32 mouse cellular contexts compared by ENCODE assay signal in genomic region chr1:130829906-130830830, GRCm38 (mm10). TPM values are rescaled to one million over a fixed set of nuclear protein-coding genes. Genes with fewer than 3 reads are reported as not detected.
DNase-seq lines count a peak whose midpoint lies in the region; ATAC-seq and TF ChIP-seq lines count a peak whose summit lies in the region.
"Had no signal": no experiment of that assay in that cellular context is flagged by ENCODE, and none has a peak within 500 bp of the region (broad histone marks: within the 10 kb centered on the region; RNA-seq: fewer than 3 reads in every experiment).

No protein-coding gene starts in this region.

- H3K4me3 ChIP-seq in heart, embryonic 11.5 days (ENCODE audit: low read depth, low read length): no peak overlapping the region
- no peak overlapping the region for H3K4me3 ChIP-seq in heart, embryonic 10.5 days
- no peak overlapping the region for H3K4me3 ChIP-seq in kidney, embryonic 15.5 days (replicated peaks)
- H3K4me3 ChIP-seq in midbrain, postnatal 0 days (ENCODE audit: low read depth, low read length): no peak overlapping the region
- H3K4me3 ChIP-seq in midbrain, embryonic 13.5 days (replicated peaks): no peak overlapping the region
- H3K4me3 ChIP-seq: forebrain, embryonic 13.5 days; heart, adult 2 months; hindbrain, embryonic 13.5 days; limb, embryonic 13.5 days; midbrain, embryonic 10.5 days; neural tube, embryonic 15.5 days had no signal

- no peak overlapping the region for H3K9ac ChIP-seq in heart, embryonic 11.5 days (ENCODE audit: low read depth, low read length)
- no peak overlapping the region for H3K9ac ChIP-seq in kidney, embryonic 15.5 days
- no peak overlapping the region for H3K9ac ChIP-seq in midbrain, postnatal 0 days (replicated peaks; ENCODE audit: low read length, poor library complexity, severe bottlenecking)
- no peak overlapping the region for H3K9ac ChIP-seq in midbrain, embryonic 13.5 days (replicated peaks)
- H3K9ac ChIP-seq: forebrain, embryonic 13.5 days; hindbrain, embryonic 13.5 days; limb, embryonic 13.5 days; neural tube, embryonic 15.5 days had no signal

- H3K9me3 ChIP-seq in heart, embryonic 11.5 days (replicated peaks; ENCODE audit: control insufficient read depth, low read length): no peaks in the 10 kb centered on the region
- no peaks in the 10 kb centered on the region for H3K9me3 ChIP-seq in heart, embryonic 10.5 days
- no peaks in the 10 kb centered on the region for H3K9me3 ChIP-seq in kidney, embryonic 15.5 days (replicated peaks)
- no peaks in the 10 kb centered on the region for H3K9me3 ChIP-seq in midbrain, postnatal 0 days (ENCODE audit: low read length)
- H3K9me3 ChIP-seq in midbrain, embryonic 13.5 days: no peaks in the 10 kb centered on the region
- H3K9me3 ChIP-seq: forebrain, embryonic 13.5 days; hindbrain, embryonic 13.5 days; limb, embryonic 13.5 days; midbrain, embryonic 10.5 days; neural tube, embryonic 15.5 days had no signal

- no peaks in the 10 kb centered on the region for H3K27me3 ChIP-seq in heart, embryonic 11.5 days (ENCODE audit: control insufficient read depth, insufficient read depth, low read length)
- H3K27me3 ChIP-seq in heart, embryonic 10.5 days (ENCODE audit: insufficient read depth, poor library complexity, severe bottlenecking): no peaks in the 10 kb centered on the region
- H3K27me3 ChIP-seq in kidney, embryonic 15.5 days: no peaks in the 10 kb centered on the region
- no peaks in the 10 kb centered on the region for H3K27me3 ChIP-seq in midbrain, postnatal 0 days (ENCODE audit: insufficient read depth, low read length)
- H3K27me3 ChIP-seq in midbrain, embryonic 13.5 days: no peaks in the 10 kb centered on the region
- H3K27me3 ChIP-seq: forebrain, embryonic 13.5 days; hindbrain, embryonic 13.5 days; limb, embryonic 13.5 days; neural tube, embryonic 15.5 days had no signal

- no peak overlapping the region for H3K4me2 ChIP-seq in heart, embryonic 11.5 days
- H3K4me2 ChIP-seq in kidney, embryonic 15.5 days: no peak overlapping the region
- H3K4me2 ChIP-seq in midbrain, postnatal 0 days (ENCODE audit: low read depth, low read length, poor library complexity, severe bottlenecking): no peak overlapping the region
- H3K4me2 ChIP-seq in midbrain, embryonic 13.5 days (replicated peaks): no peak overlapping the region
- H3K4me2 ChIP-seq: forebrain, embryonic 13.5 days; hindbrain, embryonic 13.5 days; limb, embryonic 13.5 days; neural tube, embryonic 15.5 days had no signal

- 33% methylated on average over 8 of the region's 8 CpGs for WGBS in heart, embryonic 11.5 days (ENCODE audit: insufficient replicate concordance)
- WGBS in heart, embryonic 10.5 days: 32% methylated on average over 8 of the region's 8 CpGs
- 50% methylated on average over 8 of the region's 8 CpGs for WGBS in kidney, embryonic 15.5 days
- 79% methylated on average over 8 of the region's 8 CpGs for WGBS in midbrain, postnatal 0 days
- 88% methylated on average over 8 of the region's 8 CpGs for WGBS in midbrain, embryonic 13.5 days

- DNase-seq in heart, embryonic 10.5 days (ENCODE audit: low spot score): no peak
- DNase-seq in kidney, postnatal 36 days: no peak
- peak; percentile 7 for DNase-seq in midbrain, postnatal 0 days (ENCODE audit: low spot score)
- no peak for DNase-seq in layer of hippocampus, adult 18-20 months (ENCODE audit: low spot score in 2 of 2)
- DNase-seq: adrenal gland, adult 2 months; cerebellum, adult 11-12 months; cerebellum, postnatal 25 days; gastrocnemius, postnatal 36 days; heart, adult 2 months; kidney, postnatal 14 days; layer of hippocampus, postnatal 36 days; lung, adult 18-20 months; lung, postnatal 10 days; spleen, adult 18-20 months had no signal

- H3K27ac ChIP-seq in heart, embryonic 11.5 days (ENCODE audit: low read depth, low read length): no peak overlapping the region
- no peak overlapping the region for H3K27ac ChIP-seq in heart, embryonic 10.5 days
- H3K27ac ChIP-seq in kidney, embryonic 15.5 days: no peak overlapping the region
- no peak overlapping the region for H3K27ac ChIP-seq in midbrain, postnatal 0 days (ENCODE audit: low read depth, low read length)
- H3K27ac ChIP-seq in midbrain, embryonic 13.5 days: no peak overlapping the region
- H3K27ac ChIP-seq: forebrain, embryonic 13.5 days; heart, adult 2 months; hindbrain, embryonic 13.5 days; limb, embryonic 13.5 days; midbrain, embryonic 10.5 days; neural tube, embryonic 15.5 days had no signal

- no peaks in the 10 kb centered on the region for H3K36me3 ChIP-seq in heart, embryonic 11.5 days (ENCODE audit: control insufficient read depth, insufficient read depth, low read length)
- H3K36me3 ChIP-seq in heart, embryonic 10.5 days: no peaks in the 10 kb centered on the region
- H3K36me3 ChIP-seq in kidney, embryonic 15.5 days: no peaks in the 10 kb centered on the region
- H3K36me3 ChIP-seq in midbrain, postnatal 0 days (ENCODE audit: insufficient read depth, low read length): no peaks in the 10 kb centered on the region
- no peaks in the 10 kb centered on the region for H3K36me3 ChIP-seq in midbrain, embryonic 13.5 days
- H3K36me3 ChIP-seq: hindbrain, embryonic 13.5 days; limb, embryonic 13.5 days; midbrain, embryonic 10.5 days; neural tube, embryonic 15.5 days had no signal

- no peak for TF ChIP-seq CTCF in midbrain, postnatal 0 days (IDR thresholded peaks at IDR 0.05)

- 0 out of 2 replicates have a peak, but pooled peaks have one; percentile 10 for ATAC-seq in heart, embryonic 11.5 days (replicated peaks; ENCODE audit: insufficient number of reproducible peaks, low FRiP score, low TSS enrichment)
- peak; percentile 54; the same call in 1 of the 2 replicates for ATAC-seq in kidney, embryonic 15.5 days (replicated peaks; ENCODE audit: low FRiP score)
- no peak for ATAC-seq in midbrain, postnatal 0 days (ENCODE audit: low FRiP score)
- no peak for ATAC-seq in midbrain, embryonic 13.5 days
- ATAC-seq: CD4-positive, CD25-positive, alpha-beta regulatory T cell, adult 4 months; forebrain, embryonic 13.5 days; Patski had no signal

- H3K4me1 ChIP-seq in heart, embryonic 11.5 days (ENCODE audit: control insufficient read depth, insufficient read depth, low read length): peaks cover 11% of the 10 kb centered on the region
- H3K4me1 ChIP-seq in heart, embryonic 10.5 days: peaks cover 23% of the 10 kb centered on the region
- peaks cover 16% of the 10 kb centered on the region for H3K4me1 ChIP-seq in kidney, embryonic 15.5 days
- H3K4me1 ChIP-seq in midbrain, postnatal 0 days (ENCODE audit: insufficient read depth, low read length): no peaks in the 10 kb centered on the region
- H3K4me1 ChIP-seq in midbrain, embryonic 13.5 days (replicated peaks): no peaks in the 10 kb centered on the region
- H3K4me1 ChIP-seq: forebrain, embryonic 13.5 days; hindbrain, embryonic 13.5 days; limb, embryonic 13.5 days; midbrain, embryonic 10.5 days; neural tube, embryonic 15.5 days had no signal

RNA-seq across cellular contexts. Expression of gene Pigr, which starts 3.7 kb away (rescaled TPM):
- not detected in 2 replicates for polyA plus RNA-seq in heart, embryonic 11.5 days (2014; fragmentation: Nextera tagmentation; extraction: Ambion mirVana)
- polyA plus RNA-seq in heart, embryonic 10.5 days (2016; fragmentation: Nextera tagmentation; extraction: Ambion mirVana): not detected in 2 replicates
- polyA plus RNA-seq in kidney, embryonic 15.5 days (2015; fragmentation: Nextera tagmentation; extraction: Ambion mirVana): 0.05 TPM in 1 of 2 replicates, not detected in the other
- total RNA-seq in midbrain, postnatal 0 days (2014; rRNA removed): not detected in 2 replicates
- polyA plus RNA-seq in midbrain, postnatal 0 days (2015; fragmentation: Nextera tagmentation; extraction: Ambion mirVana): not detected in 2 replicates
- polyA plus RNA-seq in midbrain, embryonic 13.5 days (2015; fragmentation: Nextera tagmentation; extraction: Ambion mirVana): not detected in 2 replicates
- total RNA-seq in layer of hippocampus, adult 18-20 months (2021): not detected
- total RNA-seq: heart, adult 2 months; heart, postnatal 25 days; layer of hippocampus, adult 8-10 months; layer of hippocampus, postnatal 36 days had no signal
- polyA plus RNA-seq: embryonic facial prominence, embryonic 14.5 days; forebrain, embryonic 13.5 days; hindbrain, embryonic 13.5 days; limb, embryonic 13.5 days; midbrain, embryonic 10.5 days; neural tube, embryonic 15.5 days; Patski had no signal

RNA-seq across cellular contexts. Expression of gene Fcamr, which starts 29.5 kb away (rescaled TPM):
- 0.09 TPM in 1 of 2 replicates, not detected in the other for polyA plus RNA-seq in heart, embryonic 11.5 days (2014; fragmentation: Nextera tagmentation; extraction: Ambion mirVana)
- polyA plus RNA-seq in heart, embryonic 10.5 days (2016; fragmentation: Nextera tagmentation; extraction: Ambion mirVana): 0.18 TPM in 1 of 2 replicates, not detected in the other
- not detected in 2 replicates for polyA plus RNA-seq in kidney, embryonic 15.5 days (2015; fragmentation: Nextera tagmentation; extraction: Ambion mirVana)
- not detected in 2 replicates for total RNA-seq in midbrain, postnatal 0 days (2014; rRNA removed)
- polyA plus RNA-seq in midbrain, postnatal 0 days (2015; fragmentation: Nextera tagmentation; extraction: Ambion mirVana): not detected in 2 replicates
- not detected in 2 replicates for polyA plus RNA-seq in midbrain, embryonic 13.5 days (2015; fragmentation: Nextera tagmentation; extraction: Ambion mirVana)
- total RNA-seq in layer of hippocampus, adult 18-20 months (2021): not detected
- total RNA-seq: adrenal gland, postnatal 4 days; gastrocnemius, adult 18-20 months; layer of hippocampus, adult 8-10 months; layer of hippocampus, postnatal 36 days; left cerebral cortex, postnatal 10 days had no signal
- polyA plus RNA-seq: adrenal gland, adult 2 months; forebrain, embryonic 13.5 days; hindbrain, embryonic 13.5 days; limb, embryonic 13.5 days; midbrain, embryonic 10.5 days; neural tube, embryonic 15.5 days had no signal

RNA-seq across cellular contexts. Expression of gene Fcmr, which starts 35.3 kb away (rescaled TPM):
- 1.6 and 2.2 TPM in 2 replicates for polyA plus RNA-seq in heart, embryonic 11.5 days (2014; fragmentation: Nextera tagmentation; extraction: Ambion mirVana)
- 2.7 and 2.8 TPM in 2 replicates for polyA plus RNA-seq in heart, embryonic 10.5 days (2016; fragmentation: Nextera tagmentation; extraction: Ambion mirVana)
- polyA plus RNA-seq in kidney, embryonic 15.5 days (2015; fragmentation: Nextera tagmentation; extraction: Ambion mirVana): 0.47 TPM in 1 of 2 replicates, not detected in the other
- total RNA-seq in midbrain, postnatal 0 days (2014; rRNA removed): 0.16 TPM in 1 of 2 replicates, not detected in the other
- polyA plus RNA-seq in midbrain, postnatal 0 days (2015; fragmentation: Nextera tagmentation; extraction: Ambion mirVana): 1.7 and 2.3 TPM in 2 replicates
- polyA plus RNA-seq in midbrain, embryonic 13.5 days (2015; fragmentation: Nextera tagmentation; extraction: Ambion mirVana): not detected in 2 replicates
- not detected for total RNA-seq in layer of hippocampus, adult 18-20 months (2021)
- total RNA-seq: gastrocnemius, postnatal 36 days; layer of hippocampus, adult 8-10 months; layer of hippocampus, postnatal 36 days had no signal
- polyA plus RNA-seq: embryonic facial prominence, embryonic 14.5 days; forebrain, embryonic 13.5 days; limb, embryonic 13.5 days; midbrain, embryonic 10.5 days; Patski had no signal

RNA-seq across cellular contexts. Expression of gene Il24, which starts 57.1 kb away (rescaled TPM):
- not detected in 2 replicates for polyA plus RNA-seq in heart, embryonic 11.5 days (2014; fragmentation: Nextera tagmentation; extraction: Ambion mirVana)
- polyA plus RNA-seq in heart, embryonic 10.5 days (2016; fragmentation: Nextera tagmentation; extraction: Ambion mirVana): not detected in 2 replicates
- 0.13 TPM in 1 of 2 replicates, not detected in the other for polyA plus RNA-seq in kidney, embryonic 15.5 days (2015; fragmentation: Nextera tagmentation; extraction: Ambion mirVana)
- not detected in 2 replicates for total RNA-seq in midbrain, postnatal 0 days (2014; rRNA removed)
- polyA plus RNA-seq in midbrain, postnatal 0 days (2015; fragmentation: Nextera tagmentation; extraction: Ambion mirVana): not detected in 2 replicates
- polyA plus RNA-seq in midbrain, embryonic 13.5 days (2015; fragmentation: Nextera tagmentation; extraction: Ambion mirVana): not detected in 2 replicates
- not detected for total RNA-seq in layer of hippocampus, adult 18-20 months (2021)
- total RNA-seq: adrenal gland, adult 2 months; adrenal gland, postnatal 4 days; gastrocnemius, adult 18-20 months; gastrocnemius, postnatal 36 days; heart, adult 2 months; heart, postnatal 25 days; layer of hippocampus, adult 8-10 months; layer of hippocampus, postnatal 36 days; left cerebral cortex, postnatal 10 days had no signal
- polyA plus RNA-seq: adrenal gland, adult 2 months; CD4-positive, CD25-positive, alpha-beta regulatory T cell, adult 4 months; embryonic facial prominence, embryonic 14.5 days; forebrain, embryonic 13.5 days; heart, adult 2 months; hindbrain, embryonic 13.5 days; limb, embryonic 13.5 days; midbrain, embryonic 10.5 days; neural tube, embryonic 15.5 days; testis, adult 2 months; urinary bladder, adult 2 months had no signal

Comparison
In these comparisons a context has a peak if more than half of its experiments do, and no peak if none do; other contexts are left out.
1. ATAC-seq: peak in heart, embryonic 11.5 days (single experiment) and kidney, embryonic 15.5 days (single experiment); none in midbrain, postnatal 0 days (single experiment) and midbrain, embryonic 13.5 days (single experiment).